Mouse (Mus musculus) kidney, adult 9 months (tissue): ENCODE data around the gene Iars2.

ENCODE experiments used
- DNase-seq: peaks from one replicate; pipeline ENCODE4 v3.0.0; 2022

Gene Iars2

GRCm38 (mm10) chr1:185328721-185329610, at the start of gene Iars2:
TSS of gene Iars2 (minus strand) at chr1:185329396.
- peak; percentile 93 for DNase-seq

DNA sequence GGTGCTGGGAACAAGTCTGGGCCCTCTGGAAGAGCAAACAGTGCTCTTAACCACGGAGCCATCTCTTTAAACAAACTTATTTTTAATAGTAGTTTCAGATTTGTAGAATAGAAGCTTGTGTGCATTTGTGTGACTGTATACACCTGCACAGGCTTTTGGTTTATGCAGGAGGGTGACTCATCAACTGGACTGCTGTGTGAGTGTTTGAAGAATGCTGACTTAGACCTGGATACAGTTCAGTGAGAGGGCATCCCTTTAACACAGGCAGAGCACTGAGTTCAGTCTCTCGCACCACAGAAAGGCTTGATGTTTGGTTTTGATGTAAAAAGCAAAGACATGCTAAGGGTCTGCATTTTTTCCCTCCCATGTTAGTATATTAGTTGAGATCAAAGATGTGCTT, 48.2 kb upstream of the Iars2 start:
- DNase-seq, result peak; percentile 38

- no peak for DNase-seq
Measured at GRCm38 (mm10) chr1:185376390-185376789, 47.2 kb upstream of the Iars2 start.

- peak; percentile 41 for DNase-seq
Measured at GRCm38 (mm10) chr1:185369979-185370378, 40.8 kb upstream of the Iars2 start.

- no peak for DNase-seq
Measured at GRCm38 (mm10) chr1:185367383-185367782, 38.2 kb upstream of the Iars2 start.

GRCm38 (mm10) chr1:185364183-185364540, 35.0 kb upstream of the Iars2 start:
- DNase-seq, result peak; percentile 9

GRCm38 (mm10) chr1:185363526-185364182, 34.5 kb upstream of the Iars2 start:
- DNase-seq, result peak; percentile 66

GRCm38 (mm10) chr1:185362677-185363520, 33.7 kb upstream of the Iars2 start, which contains the start of gene Eprs:
TSS of gene Eprs (plus strand) at chr1:185363044.
- DNase-seq, result peak; percentile 99

DNA sequence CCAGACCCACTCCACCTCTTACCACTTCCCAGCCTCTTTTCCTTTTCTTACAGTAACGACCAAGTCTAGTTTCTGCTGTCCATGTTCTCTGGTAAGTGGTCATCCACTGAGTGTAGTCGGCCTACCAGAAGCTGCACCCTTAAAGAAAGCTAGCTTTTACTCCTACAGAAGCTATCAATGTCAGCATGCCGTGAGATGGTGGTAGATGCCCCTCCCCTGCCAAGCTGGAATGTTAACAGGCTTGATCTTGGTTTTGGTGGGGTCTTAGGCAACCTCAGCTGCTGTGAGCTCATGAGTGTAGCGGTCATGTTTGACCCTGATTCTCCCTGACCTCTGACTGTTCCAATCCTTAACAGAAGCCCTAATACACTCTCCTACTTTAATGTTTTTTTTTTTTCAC, 29.0 kb upstream of the Iars2 start:
- no peak for DNase-seq

GRCm38 (mm10) chr1:185356246-185356645, 27.1 kb upstream of the Iars2 start:
- DNase-seq, result no peak

GRCm38 (mm10) chr1:185354731-185355130, 25.5 kb upstream of the Iars2 start:
- no peak for DNase-seq

GRCm38 (mm10) chr1:185353351-185353750, 24.2 kb upstream of the Iars2 start:
- DNase-seq, result no peak

GRCm38 (mm10) chr1:185352151-185352550, 23.0 kb upstream of the Iars2 start:
- no peak for DNase-seq

GRCm38 (mm10) chr1:185350611-185351010, 21.4 kb upstream of the Iars2 start:
- no peak for DNase-seq

GRCm38 (mm10) chr1:185349741-185350140, 20.5 kb upstream of the Iars2 start:
- no peak for DNase-seq

DNA sequence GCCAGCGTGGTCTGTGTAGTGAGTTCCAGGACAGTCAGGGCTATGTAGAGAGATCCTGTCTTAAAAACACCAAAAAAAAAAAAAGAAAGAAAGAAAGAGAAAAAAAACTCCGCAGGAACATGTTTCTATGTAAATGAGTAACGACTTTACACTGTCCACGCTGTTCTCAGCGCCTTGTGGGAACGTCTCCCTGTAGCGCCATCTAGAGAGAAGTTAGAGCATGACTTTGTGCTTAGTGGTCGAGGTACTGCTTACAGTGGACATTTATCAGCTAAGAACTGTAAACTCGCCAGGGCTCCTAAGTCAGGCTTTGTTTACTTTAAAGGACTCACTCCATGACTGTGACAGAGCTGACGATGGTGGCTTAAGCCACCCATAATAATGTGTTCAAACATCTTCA, 17.0 kb upstream of the Iars2 start:
- DNase-seq, result peak; percentile 49

DNA sequence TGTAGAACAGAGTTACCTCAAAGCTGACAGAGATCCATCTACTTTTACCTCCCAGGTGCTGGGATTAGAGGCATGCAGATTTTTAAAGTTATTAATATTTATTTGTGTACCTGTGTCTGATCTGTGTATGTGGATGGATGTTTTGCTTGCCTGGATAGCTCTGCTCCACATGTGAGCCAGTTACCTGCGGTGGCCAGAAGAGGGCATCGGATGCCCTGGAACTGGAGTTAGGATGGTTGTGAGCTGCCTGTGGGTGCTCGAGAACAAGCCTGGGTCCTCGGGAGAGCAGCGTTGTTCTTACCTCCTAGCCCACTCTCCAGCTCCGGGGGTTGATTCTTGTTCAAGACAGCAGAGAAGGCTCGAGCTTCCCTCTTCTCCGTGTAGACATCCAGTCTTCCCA, 14.2 kb upstream of the Iars2 start:
- DNase-seq, result no peak

- no peak for DNase-seq
Measured at GRCm38 (mm10) chr1:185342441-185342840, 13.2 kb upstream of the Iars2 start.

- DNase-seq, result no peak
Measured at GRCm38 (mm10) chr1:185336535-185336934, 7.3 kb upstream of the Iars2 start.

- DNase-seq, result peak; percentile 42
Measured at GRCm38 (mm10) chr1:185335231-185335765, 6.1 kb upstream of the Iars2 start.

- DNase-seq, result no peak
Measured at GRCm38 (mm10) chr1:185334136-185334535, 4.9 kb upstream of the Iars2 start.

DNA sequence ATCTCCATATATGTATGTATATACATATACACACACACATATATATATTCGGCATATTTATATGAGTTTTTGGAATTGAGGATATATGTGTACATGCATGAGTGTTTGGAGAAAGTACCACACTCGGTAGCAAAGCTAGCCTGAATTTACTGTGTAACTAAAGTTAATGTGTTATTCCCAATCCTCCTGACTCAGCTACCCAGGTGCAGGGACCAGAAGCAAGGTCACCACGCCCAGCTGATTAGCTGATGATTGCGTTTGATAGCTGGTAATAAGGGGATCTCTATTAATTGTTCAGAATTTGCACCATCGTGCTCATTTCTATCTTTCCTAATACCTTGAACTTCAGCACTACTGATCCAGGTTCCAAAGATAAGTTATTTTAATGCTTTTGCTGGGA, 4.5 kb upstream of the Iars2 start:
- peak; percentile 56 for DNase-seq

DNA sequence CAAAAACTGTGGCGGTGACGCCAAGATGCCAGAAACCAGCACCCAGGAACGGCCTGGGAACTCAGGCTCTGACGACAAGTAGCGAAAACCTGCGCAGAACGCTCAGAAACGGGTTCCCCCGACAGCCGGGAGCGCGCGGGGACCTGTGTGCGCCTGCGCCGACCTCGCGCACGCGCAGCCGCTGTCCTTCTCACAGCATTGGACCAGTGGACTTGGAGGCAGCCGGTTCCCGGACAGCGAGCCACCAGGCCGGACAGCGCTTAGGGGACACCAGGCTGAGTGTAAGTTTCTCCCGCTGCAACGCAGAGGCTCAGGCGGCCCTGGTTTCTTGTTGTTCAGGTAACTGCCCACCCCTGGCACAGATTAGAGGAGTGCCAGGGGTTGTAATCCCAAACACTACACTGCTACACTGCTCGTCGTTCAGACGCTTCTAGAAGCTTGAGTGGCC, 2.8 kb upstream of the Iars2 start, which contains the start of gene Bpnt1:
TSS of gene Bpnt1 (plus strand) at position 167 of the 448 bp plus-strand sequence.
- DNase-seq, result peak; percentile 90
